Mouse (Mus musculus): ENCODE results near the gene Gtf2e1.

Gtf2e1 gene

DNA sequence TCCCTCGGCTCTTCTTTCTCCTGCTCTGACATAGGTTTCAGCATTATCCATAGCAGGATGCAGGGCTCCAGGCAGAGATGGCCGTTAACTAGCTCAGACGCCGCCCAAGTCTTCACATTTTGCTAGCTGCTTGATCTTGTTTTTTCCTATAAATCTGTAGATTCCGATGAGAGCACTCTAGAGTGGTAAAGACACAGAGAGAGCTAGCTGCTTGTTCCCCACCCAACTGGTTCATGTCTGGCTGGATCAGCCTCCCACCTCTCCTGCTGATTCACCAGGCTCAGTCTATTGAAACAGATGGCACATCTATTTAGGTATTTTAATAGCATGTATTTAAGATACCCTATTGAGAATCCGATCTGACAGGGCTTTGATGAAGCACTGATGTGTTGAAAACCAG, 44.6 kb downstream of the Gtf2e1 start:
- intact Hi-C loops (cut with DNase I): no loop called here

DNA sequence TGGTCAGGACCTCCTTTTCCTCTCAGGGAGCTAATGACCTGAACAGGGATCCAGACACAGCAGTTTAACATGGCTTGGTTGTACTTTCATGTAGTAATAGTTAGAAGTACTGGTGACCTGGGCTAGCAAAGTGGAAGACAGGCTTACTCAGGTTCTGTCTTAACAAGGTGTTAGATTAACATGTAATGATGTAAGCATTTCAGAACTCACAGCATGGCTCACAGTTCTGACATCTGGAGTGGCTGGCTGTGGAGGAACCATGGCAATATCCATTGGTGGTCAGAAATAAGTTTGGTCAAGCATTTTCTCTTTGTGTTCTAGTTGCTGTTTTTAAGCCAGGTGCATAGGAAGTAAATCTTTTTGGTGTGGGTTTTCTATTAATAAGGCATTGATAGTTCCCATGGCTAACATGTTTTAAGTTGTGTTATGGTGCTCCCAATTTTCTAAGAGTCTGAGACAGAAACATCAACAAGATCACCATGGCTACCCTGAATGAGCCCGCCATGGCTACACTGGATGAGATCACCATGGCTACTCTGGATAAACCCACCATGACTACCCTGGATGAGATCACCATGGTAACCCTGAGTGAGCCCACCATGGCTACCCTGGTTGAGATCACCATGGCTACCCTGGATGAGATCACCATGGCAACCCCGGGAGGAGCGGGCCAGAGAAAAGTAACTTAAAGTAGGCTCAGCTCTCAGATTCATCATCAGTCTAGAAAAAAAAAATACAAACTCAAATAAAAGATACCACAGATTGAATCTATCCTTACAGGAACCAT, 52.6 kb downstream of the Gtf2e1 start:
- intact Hi-C loops (cut with DNase I): no loop called here

DNA sequence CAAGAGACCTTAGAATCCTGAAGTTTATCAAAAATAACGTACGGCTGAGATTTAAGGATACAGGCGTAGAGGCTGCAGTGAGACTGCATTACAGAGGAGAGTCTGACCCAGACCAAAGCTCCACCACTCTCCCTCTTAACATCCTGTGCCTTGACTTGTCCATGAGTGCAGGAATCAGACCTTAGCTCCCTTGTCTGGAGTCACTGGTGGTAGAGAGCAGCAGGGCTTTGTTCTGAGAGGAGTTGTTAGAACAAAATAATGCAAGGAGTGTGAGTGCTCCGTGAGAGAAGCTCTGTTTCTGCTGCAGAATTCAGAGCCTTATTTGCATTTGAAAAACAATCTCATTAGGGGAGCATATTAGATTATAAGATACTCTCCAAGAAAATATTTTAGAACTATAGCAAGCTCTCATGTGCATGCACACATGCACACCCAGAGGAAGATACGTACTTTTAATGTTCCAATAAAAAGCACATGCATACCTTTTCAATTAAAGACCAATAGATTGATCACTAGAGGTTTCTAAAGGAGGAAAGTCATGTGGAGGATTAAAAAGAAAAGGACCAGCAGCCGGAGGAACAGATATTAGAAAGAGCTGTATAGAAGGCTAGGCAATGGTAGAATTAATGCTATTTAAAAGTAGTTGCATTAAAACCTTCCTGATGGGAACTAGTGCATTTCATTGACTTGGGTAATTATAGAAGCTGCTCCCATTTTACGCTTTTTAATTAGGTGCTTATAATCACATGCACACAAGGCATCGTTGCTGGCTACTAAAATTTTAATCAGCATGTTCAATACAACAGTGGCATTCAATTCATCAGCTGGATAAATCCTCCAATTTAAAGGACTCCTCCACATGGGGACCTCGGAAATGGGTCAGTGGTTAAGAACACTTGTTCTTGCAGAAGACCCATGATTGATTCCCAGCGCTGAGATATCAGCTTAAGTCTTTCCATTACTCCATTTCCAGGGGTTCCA, 61.0 kb downstream of the Gtf2e1 start:
- intact Hi-C loops (cut with DNase I): no loop called here

DNA sequence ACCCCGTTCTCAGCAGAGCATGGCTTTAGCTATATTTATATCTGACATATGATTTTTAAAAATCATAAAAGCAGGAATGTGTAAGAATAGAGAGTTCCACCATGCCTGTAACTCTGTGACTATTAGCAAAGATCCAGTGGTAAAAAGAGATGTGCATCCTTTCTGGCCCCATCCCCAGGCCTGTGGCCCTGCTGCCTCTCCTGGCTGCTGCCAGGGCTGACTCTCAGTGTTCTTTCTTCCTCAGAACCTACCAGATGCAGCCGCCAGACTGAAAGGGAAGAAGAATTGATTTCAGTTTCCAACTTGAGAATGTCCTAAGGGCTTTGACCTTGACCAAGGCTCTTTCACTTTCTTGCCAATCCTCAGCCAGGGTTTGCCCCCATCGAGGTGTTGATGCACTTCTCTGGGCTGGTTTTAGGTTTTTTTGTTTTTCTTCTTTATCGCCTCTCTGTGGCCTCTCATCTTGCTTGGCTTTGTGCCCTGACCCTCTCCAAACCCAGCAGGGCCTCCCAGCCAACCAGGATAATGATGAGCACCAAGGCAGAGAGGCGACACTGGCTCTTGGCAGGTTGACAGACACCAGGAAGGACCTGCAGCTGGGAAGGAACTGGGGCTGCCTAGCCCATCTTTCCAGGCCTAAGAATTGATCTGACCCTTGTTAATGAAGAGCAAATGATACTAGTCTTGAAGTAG, 66.8 kb downstream of the Gtf2e1 start:
- intact Hi-C loops (cut with DNase I): no loop called here

DNA sequence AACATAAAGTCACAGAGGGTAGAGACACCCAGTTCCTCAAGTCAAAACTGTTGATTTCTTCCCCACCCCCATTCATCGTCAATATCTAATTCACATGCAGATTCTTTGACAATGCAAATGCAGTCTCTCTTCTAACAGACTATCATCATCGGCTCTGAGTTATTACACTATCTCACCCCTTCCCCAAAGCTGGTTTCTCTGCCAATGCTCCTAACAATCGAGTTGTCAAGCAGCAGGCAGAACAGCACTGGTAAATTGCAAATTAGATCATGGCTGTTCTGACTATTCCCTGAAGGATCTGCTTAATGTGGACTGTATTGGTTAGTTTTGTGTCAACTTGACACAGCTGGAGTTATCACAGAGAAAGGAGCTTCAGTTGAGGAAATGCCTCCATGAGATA, 70.0 kb downstream of the Gtf2e1 start:
- intact Hi-C loops (cut with DNase I): no loop called here

DNA sequence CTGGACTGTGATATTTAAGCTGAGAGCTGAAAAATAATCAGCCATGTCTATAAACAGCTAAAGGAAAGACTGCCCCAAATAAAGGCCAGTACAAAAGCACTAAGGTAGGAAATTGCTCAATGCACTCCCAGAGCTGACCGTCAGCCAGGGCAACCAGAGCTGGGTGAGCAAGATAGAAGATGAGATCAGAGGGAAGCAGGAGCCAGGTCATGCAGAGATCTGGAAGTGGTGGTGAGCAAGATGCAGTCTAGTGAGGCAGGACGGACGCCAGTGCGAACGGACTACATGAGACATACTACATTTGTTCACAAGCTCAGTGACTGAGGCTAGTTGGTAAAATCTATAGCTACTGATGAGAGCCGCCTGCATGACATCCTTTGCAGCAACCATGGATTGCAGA, 75.6 kb downstream of the Gtf2e1 start:
- intact Hi-C loops (cut with DNase I): no loop called here

DNA sequence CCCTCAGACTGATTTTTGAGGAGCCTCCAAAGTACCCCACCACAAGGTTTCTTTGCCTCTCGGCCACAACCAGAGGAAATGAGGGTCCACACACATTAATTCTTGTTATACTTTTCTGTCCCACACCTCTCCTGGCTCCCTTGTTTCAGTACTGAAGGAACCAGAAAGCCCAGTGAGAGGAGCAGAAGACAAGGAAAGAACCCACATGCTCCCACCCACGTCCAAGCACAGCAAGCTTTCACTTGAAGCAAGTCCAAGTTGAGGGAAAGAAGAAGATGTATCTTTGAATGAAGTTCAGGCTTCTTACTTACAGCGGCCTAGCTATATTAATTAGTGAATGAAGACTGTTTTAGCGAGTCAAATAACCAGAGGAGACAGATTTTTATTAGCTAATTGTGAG, 76.7 kb downstream of the Gtf2e1 start:
- intact Hi-C loops (cut with DNase I): no loop called here

DNA sequence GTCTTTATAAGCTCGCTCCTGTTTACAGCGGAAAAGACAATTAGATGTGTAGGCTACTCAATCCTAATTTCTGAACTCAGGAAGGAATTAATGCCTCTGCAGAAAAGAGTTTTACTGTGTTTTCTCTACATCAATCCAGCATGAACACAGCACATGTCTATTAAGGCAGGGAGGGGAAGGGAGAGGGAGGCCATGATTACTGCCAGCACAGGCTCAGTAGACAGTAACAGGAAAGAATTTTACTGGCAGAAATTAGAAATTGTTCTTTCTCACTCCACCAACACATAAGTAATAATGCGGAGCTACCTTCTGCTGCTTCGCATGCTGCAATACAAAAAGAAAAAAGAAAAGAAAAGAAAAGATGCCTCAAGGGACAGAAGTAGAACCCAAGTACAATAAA, 78.0 kb downstream of the Gtf2e1 start:
- intact Hi-C loops (cut with DNase I): no loop called here

Data from adrenal gland (tissue).